Mouse (Mus musculus): ENCODE results near the gene Clip2.

Clip2 gene

DNA sequence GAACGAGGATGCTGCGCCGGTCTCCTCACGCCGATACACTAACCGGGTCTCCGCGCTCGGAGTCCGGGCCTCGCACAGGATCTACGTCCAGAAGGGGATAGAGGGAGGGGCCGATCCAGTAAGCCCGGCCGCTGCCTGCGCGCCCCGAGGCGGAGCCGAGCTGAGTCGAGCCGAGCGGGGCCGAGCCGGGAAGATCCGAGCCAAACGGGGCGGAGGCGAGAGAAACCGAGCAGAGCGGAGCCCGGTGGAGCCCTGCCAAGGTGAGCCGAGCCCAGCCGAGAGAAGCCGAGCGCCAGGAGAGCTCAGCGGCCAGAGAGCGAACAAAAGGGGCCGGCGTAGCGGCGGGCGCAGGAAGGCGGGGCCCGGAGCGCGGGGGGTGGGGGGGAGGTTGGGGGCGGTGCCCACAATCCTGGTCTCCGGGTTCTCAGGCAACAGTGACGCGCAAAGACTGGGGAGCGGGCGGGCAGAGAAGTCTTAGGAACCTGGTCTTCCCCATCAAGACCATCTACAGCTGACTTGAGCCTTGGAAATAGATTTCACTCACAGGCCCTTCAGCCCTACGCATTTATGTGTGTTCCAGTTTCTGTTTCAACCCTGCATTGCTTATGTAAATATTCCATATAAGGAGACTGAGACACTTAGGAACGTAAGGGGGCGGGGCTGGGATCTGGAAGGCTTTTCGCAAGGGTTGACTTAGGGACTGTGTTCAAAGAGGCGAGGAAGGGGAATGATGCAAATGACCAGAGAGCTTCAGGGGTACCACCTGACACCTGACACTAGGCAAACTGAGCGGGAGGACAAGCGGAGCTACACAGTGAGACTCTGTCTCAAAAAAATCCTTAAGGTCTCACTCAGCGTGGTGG lies at the start of gene Clip2:
Gene Clip2 (minus strand): TSS at position 325 of the 863 bp plus-strand sequence.
- DNase-seq (ENCODE audit: low read depth, low spot score): no peak

- DNase-seq (ENCODE audit: low read depth, low spot score): no peak
Measured at GRCm38 (mm10) chr5:134597711-134598110, 45.5 kb upstream of the Clip2 start.

DNA sequence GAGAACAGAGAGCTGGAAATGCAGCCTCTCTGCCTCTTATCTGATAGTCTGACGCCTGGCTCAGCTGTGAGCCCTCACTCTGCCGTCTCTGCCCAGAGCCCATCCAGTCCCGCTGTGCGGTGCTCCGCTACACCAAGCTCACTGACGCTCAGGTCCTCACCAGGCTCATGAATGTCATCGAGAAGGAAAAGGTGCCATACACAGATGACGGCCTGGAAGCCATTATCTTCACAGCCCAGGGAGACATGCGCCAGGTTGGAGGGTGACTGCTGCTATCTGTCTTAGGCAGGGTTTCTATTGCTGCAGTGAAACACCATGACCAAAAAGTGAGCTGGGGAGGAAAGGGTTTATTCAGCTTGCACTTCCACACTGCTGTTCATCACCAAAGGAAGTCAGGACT lies 40.9 kb upstream of the Clip2 start:
- DNase-seq (ENCODE audit: low read depth, low spot score): no peak

GRCm38 (mm10) chr5:134592026-134592581 lies 39.9 kb upstream of the Clip2 start:
- DNase-seq (ENCODE audit: low read depth, low spot score): no peak

DNA sequence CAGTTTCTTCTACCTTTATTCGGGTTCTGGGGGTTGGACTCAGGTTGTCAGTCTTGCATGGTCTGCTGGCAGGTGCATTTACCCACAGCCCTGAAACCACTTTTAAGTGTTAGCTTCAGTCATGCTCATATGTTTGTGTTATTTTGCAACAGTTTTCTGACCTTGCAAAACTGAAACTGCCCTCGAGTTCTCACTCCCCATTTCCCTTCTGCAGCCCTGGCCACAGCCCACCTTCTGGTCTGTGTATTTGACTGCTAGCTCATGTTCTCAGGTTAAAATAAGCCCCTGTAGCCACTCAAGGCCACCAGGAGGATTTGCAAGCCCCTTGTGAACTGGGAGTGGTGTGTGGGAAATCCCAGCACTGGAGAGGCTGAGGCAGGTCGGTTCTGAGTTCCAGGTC lies 37.7 kb upstream of the Clip2 start:
- no peak for DNase-seq (ENCODE audit: low read depth, low spot score)

- DNase-seq (ENCODE audit: low read depth, low spot score): no peak
Measured at GRCm38 (mm10) chr5:134584798-134585197, 32.6 kb upstream of the Clip2 start.

- DNase-seq (ENCODE audit: low read depth, low spot score): no peak
Measured at GRCm38 (mm10) chr5:134583884-134584213, 31.6 kb upstream of the Clip2 start.

DNA sequence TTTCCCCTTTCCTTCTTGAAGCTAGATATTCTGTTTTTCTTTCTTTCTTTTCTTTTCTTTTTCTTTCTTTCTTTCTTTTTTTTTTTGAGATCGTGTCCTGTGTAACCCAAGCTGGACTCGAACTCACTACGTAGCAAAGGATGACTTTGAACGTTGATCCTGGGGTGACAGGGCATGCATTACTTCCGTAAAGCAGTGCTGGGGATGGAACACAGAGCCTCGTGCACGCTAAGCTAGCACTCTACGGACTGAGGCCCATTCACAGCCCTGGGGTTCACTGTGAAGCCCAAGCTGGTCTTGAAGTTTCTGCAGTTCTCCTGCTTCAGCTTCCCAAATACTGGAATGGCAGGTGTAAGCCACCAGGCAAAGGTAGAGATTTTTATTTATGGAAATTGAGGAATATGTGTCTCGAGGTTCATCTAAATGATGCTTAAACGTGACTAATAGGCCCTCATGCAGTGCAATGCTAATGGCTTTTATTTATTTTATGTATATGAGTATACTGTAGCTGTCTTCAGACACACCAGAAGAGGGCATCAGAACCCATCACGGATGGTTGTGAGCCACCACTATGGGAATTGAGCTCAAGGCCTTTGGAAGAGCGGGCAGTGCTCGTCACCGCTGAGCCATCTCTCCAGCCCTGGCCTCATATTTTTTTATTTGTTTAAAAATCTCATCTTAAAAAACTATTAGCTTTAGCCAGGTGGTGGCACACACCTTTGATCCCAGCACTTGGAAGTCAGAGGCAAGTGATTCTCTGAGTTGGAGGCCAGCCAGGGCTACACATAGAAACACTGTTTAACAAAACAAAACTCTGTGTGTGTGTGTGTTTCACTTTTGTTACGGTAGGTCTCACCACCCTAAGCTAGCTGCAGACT lies 31.0 kb upstream of the Clip2 start:
- DNase-seq (ENCODE audit: low read depth, low spot score): no peak

- DNase-seq (ENCODE audit: low read depth, low spot score): peak; percentile 94
Measured at GRCm38 (mm10) chr5:134582221-134582907, 30.1 kb upstream of the Clip2 start.

DNA sequence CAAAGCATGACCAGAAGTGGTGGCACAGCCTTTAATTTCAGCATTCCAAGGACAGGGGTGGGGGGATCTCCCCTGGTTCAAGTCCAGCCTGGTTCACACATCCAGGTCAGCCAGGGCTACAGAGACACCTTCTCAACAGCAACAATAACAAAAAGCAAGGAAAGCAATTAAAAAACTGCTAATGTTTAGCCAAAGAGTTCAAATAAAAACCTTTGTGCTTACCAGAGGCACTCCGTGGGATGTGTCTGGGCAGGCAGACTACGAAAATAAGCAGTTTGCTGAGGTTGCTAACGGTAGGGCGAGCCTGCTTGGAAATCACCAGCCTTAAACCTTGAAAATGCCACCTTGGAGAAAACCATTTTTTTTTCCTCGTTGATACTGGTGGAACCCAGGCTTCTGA lies 28.9 kb upstream of the Clip2 start, which contains the start of gene Rfc2:
Gene Rfc2 (plus strand): TSS at position 221 of the 400 bp plus-strand sequence.
- DNase-seq (ENCODE audit: low read depth, low spot score): no peak

- no peak for DNase-seq (ENCODE audit: low read depth, low spot score)
Measured at GRCm38 (mm10) chr5:134579135-134579534, 26.9 kb upstream of the Clip2 start.

DNA sequence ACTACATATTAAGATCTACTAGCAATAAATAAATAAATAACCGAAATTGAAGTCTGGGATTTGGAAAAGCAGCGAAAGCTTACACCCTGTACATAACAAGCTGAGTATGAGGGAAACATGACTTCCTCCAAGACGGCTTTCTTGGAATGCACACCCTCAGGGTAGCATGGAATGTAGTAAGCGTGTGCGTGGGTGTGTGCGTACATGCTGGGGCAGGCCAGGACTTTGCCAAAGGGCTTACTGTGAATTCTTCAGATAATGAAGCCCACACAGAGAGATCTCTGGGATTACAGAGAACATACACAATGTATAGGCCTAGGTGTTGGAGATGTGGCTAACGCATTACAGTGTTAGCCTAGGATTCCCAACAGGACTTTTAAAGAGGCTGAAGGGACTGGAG lies 25.3 kb upstream of the Clip2 start:
- no peak for DNase-seq (ENCODE audit: low read depth, low spot score)

DNA sequence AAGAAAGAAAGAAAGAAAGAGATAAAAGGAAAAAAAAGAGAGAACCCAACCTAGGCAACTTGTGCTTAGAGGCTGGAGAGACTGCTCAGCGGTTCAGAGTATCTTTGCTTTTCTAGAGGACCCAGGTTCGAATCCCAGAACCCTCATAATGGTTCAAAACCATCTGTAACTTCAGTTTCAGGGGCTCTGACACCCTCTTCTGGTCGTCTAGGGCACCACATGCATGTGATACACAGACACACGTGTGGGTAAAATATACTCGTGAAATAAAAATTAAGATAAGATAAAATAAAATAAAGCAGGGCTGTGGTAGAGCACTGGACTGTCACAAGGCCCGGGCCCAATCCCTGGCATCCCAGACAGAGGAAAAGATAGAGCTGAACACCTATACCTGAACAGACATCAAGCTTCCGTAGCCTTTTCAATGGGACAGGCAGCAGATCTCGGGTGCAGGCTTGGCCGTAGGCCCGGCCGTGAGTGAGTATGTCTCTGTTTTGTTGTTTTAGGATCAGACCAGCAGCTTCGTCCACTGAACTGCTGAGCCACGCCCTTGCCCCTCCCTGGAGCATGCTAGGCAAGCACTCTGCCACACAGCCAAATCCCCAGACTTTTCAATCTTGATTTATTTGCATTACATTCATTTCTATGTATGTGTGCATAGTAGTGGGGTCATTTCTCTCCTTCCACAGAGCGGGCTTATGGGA lies 24.4 kb upstream of the Clip2 start:
- no peak for DNase-seq (ENCODE audit: low read depth, low spot score)

DNA sequence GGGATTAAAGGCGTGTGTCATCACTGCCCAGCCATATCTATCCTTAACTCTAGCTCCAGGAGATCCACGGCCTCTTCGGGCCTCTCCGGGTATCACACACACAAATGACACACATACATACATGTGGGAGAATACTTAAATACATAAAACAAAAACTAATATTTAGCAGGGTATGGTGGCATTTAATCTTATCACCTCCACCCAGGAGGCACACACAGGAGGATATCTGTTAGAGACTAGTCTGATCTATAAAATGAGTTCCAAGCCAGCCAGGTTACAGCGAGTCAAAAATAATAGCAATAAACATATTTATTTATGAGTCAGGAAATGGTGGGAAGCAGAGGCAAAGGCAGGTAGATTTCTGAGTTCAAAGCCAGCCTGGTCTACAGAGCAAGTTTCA lies 23.6 kb upstream of the Clip2 start:
- DNase-seq (ENCODE audit: low read depth, low spot score): no peak

GRCm38 (mm10) chr5:134572508-134573214 lies 20.4 kb upstream of the Clip2 start:
- DNase-seq (ENCODE audit: low read depth, low spot score): no peak

GRCm38 (mm10) chr5:134571730-134572507 lies 19.7 kb upstream of the Clip2 start:
- no peak for DNase-seq (ENCODE audit: low read depth, low spot score)

- no peak for DNase-seq (ENCODE audit: low read depth, low spot score)
Measured at GRCm38 (mm10) chr5:134568964-134569491, 16.8 kb upstream of the Clip2 start.

GRCm38 (mm10) chr5:134568030-134568429 lies 15.8 kb upstream of the Clip2 start:
- DNase-seq (ENCODE audit: low read depth, low spot score): no peak

DNA sequence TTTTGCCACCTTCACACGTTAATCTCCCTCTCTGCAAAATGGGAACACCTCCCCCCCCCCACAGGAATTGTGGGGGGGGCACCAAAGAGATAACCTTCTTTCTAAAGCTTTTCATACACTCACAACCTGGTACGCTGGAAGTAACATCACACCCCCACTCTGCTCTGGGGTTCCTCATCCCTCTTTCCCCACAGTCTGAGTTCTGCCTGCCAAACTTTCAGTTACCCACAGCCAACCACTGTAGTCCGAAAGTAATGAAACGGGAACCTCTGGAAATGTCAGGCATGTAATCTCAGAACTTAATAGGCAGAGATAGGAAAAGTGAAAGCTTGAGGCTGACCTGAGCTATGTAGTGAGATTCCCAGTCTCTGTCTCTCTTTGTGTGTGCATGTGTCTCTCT lies 15.2 kb upstream of the Clip2 start:
- DNase-seq (ENCODE audit: low read depth, low spot score): no peak

All from c-Kit-negative CD71-positive TER-119-positive erythroid progenitor cells, embryonic 14.5 days (primary cell).